Mouse (Mus musculus) adrenal gland, adult 18-20 months (tissue): ENCODE measurements around the gene Tmem50a. TPM values are rescaled to one million over a fixed set of nuclear protein-coding genes. Genes with fewer than 3 reads are reported as not detected.

Experiments used
- DNase-seq, 2 experiments: peaks; one replicate each; pipeline ENCODE4 v3.0.0; 2021 to 2022; ENCODE audit warnings: low spot score in 2 of 2
- total RNA-seq, 2 experiments: library from RNA; stranded (reverse); gene quantifications; 1 replicate in 1 of 2; 2 replicates in 1 of 2; pipeline ENCODE4 v1.2.3; 2021

Gene Tmem50a
- total RNA-seq, 2 experiments from 2014 or later = 160 to 339 TPM

DNA sequence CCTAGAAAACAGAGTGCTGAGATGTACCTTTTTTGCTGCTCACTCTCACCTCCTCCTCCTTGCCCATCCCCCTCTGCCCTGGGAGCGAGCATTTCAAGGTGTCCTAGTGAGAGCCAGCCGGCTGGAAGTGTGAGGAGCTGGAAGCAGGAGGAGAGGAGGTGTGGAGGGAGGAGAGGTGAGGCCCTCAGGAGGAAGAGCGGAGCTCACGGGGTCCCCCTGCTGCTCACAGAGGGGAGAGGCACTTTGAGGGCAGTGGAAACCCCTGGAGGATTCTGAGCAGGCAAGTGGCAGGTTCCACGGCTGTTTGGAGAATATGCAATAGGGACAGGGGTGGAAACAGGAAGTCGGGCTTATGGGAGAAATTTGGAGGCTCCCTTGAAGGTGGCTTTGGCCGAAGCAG lies 31.6 kb downstream of the Tmem50a start:
- DNase-seq = peak; percentile 26 to 45

DNA sequence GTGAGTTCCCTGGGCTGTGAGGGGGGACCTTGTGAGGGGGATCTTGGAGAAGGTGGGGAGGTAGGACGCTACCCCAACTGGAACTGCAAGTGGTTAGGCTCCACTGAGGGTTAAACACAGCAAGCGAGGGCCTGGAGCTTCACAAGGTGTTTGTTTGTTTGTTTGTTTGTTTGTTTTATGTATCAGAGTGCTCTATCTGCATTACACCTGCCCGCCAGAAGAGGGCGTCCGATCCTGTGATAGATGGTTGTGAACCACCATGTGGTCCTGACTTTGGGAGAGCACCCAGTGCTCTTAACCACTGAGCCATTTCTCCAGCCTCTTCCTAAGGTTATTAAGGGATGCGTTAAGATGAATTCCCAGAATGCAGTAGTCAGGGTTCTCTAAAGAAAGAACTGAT lies 34.8 kb downstream of the Tmem50a start:
- DNase-seq = peak in 1 of 2 experiments; percentile 31

DNA sequence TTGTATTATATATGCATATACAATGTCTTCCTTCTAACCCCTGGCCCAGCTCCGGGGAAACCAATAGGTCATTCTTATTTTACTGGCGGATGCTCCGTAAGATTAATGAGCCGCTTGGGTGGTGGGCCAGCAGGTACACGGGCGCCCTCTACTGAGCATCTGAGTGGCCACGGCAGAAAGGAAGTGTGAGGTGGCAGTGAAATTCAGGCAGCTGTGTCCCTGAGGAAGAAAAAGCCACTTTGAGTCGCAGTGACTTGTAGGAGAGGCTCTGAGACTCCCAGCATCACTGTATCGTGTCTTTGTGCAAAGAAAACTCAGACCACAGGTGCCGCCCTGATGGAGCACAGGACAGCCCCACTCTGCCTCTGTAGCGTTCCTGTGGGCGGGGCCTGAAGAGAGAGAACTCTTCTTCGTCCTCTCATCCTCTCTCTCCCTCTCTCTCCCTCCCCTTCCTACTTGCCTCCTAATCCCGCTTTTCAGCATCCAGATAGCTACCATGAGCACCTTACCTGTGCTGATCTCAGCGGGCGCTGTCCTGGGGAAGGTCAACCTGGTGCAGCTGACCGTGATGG lies 35.3 kb downstream of the Tmem50a start:
- DNase-seq = peak; percentile 61 to 69

GRCm38 (mm10) chr4:134876171-134876570 lies 38.7 kb downstream of the Tmem50a start:
- DNase-seq = no peak

DNA sequence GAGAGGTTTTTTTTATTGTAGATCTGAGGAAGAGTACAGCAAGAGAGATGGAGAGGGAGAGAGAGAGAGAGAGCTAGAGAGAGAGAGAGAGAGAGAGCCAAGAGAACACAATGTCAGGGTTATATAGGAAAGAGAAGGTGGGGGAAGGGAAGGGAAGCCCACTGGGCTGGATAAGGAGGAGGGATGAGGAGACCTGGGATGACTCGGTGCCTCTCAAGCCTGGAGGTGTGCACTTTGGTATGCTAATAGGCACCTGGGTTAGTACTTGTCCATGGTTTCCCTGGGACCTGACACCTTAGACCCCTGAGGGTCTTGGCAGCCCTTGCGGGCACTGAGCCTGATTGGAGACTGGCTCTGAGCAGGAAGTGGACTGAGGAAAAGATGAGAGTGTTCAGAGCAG lies 42.9 kb downstream of the Tmem50a start:
- DNase-seq = no peak

DNA sequence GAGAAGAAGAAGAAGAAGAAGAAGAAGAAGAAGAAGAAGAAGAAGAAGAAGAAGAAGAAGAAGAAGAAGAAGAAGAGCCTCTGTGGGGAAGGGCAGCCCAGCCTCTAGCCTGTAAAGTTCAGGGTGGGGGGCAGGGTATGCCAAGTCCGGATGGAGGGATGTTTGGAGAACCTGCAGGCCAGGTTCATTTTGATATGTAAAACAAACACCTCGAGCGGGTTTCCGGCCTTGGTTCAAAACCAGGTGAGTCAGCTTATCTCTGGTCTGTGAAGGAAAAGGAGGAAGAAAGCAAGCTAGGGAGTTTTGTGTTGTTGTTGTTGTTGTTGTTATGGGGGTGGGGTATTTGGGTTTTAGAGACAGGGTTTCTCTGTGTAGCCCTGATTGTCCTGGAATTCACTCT lies 43.3 kb downstream of the Tmem50a start:
- no peak for DNase-seq

DNA sequence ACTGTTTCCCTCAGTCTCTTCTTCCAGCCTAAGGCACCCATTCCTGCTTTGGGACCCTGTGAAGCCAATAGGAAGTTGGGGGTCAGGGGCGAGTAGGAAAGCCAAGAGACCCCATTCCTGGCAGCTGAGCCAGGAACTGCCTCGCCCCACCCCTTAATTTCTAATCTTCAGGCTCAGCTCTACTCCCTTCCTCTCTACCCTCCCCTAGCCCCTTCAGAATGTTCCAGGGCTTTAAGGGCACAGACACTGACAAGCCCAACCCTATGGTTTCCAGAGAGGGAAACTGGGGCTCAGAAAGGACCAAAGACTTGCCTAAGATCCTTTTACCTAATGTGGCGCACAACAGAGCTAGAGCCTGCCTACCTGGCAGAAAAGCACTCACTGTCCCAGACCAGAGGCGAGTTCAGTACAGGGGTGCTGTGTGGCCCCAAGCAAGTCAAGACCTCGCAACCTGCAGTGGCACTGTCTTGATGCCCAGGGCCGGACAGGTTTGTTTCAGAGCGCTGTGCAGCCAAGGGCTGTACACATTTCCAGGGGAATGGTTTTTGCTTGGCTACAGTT lies 44.9 kb downstream of the Tmem50a start:
- DNase-seq = no peak

DNA sequence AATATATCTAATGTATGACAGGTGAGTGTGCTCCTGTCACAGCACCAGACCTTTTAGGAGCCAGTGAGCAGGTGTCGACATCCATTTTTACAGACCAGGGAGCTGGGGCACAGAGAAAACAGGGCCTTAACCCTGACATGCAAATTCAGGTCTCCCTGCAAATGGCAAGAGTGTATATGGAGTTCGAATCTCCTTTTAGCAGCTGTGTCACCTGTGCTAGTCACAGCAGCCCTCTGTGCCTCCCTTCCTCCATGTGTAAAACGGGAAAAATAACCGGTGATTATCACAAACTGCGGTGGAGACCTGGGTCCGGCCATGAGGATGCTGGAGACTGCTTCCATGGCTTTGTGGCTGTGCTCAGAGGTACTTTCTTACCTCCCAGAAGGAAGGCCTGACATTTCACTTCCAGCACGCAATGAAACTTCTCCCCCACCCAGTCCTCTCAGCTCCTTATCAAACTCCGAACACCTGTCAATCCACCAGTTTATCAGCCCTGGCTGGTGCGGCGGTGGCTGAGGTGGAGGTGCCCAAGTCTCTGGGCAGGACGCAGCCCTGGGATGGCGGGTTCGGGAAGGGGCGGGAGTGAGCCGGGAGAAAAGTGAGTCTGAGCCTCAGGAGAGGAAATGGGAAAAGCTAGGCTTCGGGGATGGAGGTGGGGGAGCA lies 45.6 kb downstream of the Tmem50a start:
- no peak for DNase-seq

GRCm38 (mm10) chr4:134868490-134868889 lies 46.3 kb downstream of the Tmem50a start:
- no peak for DNase-seq

GRCm38 (mm10) chr4:134868065-134868464 lies 46.8 kb downstream of the Tmem50a start:
- DNase-seq = no peak

- no peak for DNase-seq
Observed at GRCm38 (mm10) chr4:134867661-134868060, 47.2 kb downstream of the Tmem50a start.

DNA sequence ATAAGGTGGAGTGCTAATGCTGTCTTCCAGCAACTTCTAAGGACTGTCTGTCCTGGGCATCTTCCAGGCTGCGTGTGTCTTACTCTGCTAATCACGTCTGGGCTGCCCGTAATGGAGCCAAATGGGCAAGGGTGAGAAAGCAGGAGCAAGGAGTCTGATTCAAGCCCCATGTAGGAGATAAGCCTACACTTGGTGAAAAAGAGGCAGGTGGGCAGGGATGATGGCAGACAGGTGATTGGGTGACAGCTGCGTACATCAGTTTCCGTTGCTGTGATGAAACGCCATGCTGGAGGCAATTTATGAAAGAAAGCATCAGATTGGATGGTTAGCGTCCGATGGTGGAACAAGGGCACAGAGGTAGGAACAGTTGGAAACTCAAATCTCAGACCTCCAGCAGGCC lies 47.6 kb downstream of the Tmem50a start:
- no peak for DNase-seq

DNA sequence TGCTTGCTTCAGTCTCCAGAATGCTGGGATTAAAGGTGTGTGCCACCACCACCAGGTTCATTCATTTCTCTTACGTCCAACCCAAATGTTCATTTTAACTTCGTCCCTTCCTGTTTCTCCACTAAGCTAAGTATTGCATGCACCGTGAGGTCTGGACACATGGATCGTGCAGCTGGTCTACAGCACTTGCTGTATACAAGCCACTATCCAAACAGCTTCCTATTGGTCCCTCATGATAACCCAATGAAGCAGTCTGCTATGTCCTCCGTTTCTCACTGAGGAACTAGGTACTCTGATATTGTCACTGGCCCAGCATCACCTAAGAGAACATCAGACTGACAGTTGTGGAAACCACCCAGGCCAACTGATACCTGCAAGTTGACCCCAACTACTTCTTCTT lies 49.0 kb downstream of the Tmem50a start:
- DNase-seq = no peak

DNA sequence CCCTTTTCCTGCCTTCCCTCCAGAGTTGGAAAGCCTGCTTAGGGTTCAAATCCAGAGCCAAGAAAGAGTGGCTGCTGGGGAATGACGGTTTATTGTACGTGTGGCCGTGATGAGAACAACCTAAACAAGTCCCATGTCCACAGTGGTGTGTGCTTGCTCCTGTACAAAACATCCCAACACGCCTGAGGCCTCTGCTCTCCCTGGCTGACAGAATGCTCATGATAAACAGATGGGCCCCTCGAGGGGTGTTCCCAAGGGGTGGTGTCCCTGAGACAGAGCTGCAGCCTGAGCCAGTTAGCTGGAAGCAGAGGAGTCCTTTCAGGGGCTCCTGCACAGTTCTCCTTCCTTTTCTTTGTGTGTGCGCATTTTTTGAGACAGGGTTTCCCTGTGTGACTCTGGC lies 49.5 kb downstream of the Tmem50a start:
- no peak for DNase-seq

- no peak for DNase-seq
Observed at GRCm38 (mm10) chr4:134863937-134864729, 50.7 kb downstream of the Tmem50a start, which contains the start of gene Rhd. TSS of gene Rhd (plus strand) at chr4:134864536.

GRCm38 (mm10) chr4:134862996-134863395 lies 51.8 kb downstream of the Tmem50a start:
- DNase-seq = no peak

DNA sequence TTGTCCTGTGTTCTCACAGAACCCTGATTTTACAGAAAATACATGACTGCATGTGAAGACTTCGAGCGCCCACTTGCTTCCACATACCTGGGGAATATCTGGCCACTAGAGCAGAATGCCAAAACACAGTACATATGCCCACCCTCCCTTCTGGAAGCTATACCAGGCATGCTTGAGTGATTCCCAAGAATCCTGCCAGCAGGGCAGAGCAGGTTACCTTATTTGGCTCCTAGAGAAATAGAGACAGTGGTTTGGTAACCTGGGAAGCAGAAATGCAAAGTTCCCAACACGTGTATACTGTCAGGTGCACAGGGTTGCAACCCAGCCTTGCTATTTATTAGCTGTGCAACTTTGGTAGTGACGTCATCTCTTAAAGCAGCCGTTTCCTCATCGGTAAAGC lies 52.9 kb downstream of the Tmem50a start:
- no peak for DNase-seq

DNA sequence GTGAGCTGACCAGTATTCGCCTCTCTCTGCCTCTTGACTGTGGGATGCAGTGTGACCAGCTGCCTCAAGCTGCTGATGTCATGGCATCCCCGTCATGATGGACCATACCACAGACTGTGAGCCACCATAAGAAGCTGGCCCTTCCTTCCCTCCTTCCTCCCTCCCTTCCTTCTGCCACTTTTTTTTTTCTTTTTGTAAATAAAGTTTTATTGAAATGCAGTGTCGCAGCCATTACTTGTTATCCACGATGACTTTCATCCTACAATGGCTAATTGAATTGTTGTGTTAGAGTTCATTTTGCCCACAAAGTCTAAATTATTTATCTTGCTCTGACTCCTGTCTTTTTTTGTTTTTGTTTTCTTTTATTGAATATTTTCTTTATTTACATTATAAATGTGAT lies 56.3 kb downstream of the Tmem50a start:
- no peak for DNase-seq

- DNase-seq = no peak
Observed at GRCm38 (mm10) chr4:134856501-134856900, 58.3 kb downstream of the Tmem50a start.

DNA sequence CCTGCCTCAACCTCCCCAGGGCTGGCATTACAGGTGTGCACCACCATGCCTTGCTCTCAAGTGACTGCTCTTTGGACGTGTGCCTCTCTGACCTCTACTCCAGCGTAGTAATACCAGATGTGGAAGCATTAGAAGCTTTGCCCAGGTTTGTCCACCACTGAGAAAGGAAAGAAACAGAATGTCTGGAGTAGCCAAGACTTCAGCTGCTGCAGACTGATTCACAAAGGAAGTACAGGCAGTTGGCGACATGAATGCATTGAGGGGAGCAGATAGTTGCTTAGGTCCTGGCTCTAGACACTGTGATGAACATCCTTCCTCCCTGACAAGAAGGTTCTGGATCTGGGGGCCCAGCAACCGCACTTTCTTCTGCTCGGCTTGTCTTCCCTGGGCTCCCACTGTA lies 58.8 kb downstream of the Tmem50a start:
- DNase-seq = no peak

DNA sequence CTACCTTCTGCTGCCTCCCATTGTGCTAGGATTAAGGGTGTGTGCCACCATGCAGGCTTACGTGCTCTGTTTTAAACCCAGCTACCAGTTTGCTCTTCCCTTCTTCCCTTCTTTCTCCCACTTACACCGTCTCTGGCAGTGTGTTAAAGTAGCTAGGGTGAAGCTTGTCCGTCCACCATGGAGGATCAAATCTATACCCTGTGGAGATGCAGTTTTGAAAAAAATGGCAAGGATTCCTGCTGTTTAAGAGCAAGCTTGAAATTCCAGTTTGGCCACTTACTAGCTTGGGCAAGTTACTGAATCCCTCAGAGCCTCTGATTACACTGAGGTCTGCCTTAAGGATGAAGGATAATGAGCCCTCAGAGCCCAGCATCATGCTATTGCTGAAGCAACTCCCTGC lies 59.5 kb downstream of the Tmem50a start:
- DNase-seq = no peak
